Mouse (Mus musculus) fibroblast of lung, adult 2 months (primary cell): ENCODE measurements at regions not wholly inside any gene's neighbourhood (a gene's known extent, or its start where the extent isn't known, plus 50 kb on each side); places are given as distances from the start of the nearest gene placed in this dataset.
"Not testable (repeated sequence)": the region's sequence is repeated elsewhere in the genome, so short reads cannot be mapped to it uniquely, and the experiment has no call there.

ENCODE experiments used
- DNase-seq: peaks from one replicate; pipeline ENCODE4 v3.0.0-alpha.2; 2011; ENCODE audit warnings: low read depth

DNA sequence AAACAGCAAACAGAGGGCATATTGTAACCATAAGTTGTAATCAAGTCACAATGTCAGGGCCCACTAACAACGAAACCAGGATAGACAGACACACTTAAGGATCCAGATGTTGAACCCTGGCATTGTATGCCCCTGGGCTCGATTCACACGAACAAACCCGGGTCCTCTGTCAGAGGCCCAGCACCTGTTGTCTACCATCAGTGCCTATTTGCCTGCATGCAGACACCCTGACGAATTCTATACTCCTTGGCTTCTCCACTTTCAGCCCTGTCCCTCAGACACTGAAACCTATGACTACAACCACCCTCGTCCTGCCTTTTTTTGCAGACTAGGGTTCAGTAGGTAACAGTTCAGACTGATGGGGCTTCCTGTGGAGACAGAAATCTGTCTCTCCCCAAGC lies 170.6 kb upstream of the Pkdcc start:
- no peak for DNase-seq

DNA sequence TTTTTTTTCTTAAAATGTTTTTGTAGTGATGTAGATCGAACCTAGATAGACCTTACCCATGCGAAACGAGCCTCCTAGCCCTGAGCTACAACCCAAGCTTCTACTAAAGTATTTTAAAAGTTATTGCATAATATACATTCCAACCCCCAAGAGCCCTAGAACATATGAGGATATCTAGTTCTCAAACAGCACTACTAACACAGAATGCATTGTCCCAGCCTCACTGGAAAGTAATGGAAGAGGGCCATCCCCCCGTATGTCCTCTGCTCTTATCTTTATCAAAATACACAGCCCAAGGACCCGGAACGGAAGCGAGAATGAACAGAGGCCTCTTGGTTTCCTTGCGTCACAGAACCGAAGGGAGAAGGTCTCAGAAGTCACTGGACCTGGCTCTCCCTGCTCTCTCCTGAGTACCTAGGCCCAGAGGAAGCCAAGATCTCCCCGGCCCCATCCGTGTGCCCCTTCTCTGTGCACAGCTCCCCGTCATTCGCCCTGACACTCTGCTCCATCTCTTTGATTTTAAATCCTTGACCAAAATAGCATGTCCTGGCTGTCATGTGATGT lies 165.0 kb upstream of the Pkdcc start:
- no peak for DNase-seq

DNA sequence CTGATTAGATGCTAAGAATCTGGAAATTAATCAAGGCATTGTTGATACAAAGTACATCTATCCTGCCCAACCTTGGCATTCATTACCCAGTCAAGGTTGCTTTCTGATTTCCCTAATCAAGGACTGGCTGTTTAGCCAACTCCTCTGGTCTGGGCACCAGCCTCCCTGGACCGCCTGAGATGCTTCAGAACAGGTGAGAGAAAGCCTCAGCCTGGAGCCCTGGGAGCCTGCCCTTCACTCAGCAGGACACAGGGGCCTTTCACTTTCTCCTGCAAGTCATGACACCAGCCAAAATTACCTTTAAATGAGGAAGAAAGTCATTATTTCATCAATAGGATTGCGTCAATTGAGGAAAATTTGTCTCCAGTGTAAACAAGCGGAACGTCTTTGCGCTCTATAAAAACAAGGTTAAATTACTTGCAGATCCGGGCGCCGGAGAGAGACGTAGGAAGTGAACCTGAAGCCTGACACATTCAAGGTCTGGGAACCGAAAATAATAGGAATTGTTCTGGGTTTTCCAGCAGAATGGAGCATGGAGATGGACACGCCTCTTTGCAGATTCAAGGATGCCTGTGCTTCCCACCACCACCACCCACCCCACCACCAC lies 164.4 kb upstream of the Pkdcc start:
- no peak for DNase-seq

DNA sequence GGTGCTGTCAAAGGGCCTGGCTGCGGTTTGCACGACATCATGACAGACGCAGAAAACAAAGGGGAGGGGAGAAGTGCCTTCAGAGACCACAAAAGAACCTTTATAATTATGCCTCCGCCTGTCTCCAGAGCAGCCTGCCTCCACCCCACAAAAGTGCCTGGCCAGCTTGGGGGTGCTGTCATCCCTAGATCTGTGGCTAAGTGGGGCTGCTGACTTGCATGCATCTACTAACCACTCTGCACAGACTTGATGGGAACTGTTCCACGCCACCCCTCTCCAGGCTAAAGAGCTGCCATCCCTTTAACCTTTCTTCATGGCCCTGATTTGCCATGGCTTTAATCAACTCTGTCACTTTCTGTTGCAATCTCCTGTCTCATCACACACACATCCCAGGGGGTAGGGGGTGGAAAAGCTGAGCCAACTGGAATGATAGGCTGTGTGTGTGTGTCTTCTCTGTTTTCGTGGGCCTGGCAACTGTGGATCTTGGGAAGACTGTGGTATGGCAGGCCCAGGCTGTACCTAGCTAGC lies 162.4 kb upstream of the Pkdcc start:
- no peak for DNase-seq

DNA sequence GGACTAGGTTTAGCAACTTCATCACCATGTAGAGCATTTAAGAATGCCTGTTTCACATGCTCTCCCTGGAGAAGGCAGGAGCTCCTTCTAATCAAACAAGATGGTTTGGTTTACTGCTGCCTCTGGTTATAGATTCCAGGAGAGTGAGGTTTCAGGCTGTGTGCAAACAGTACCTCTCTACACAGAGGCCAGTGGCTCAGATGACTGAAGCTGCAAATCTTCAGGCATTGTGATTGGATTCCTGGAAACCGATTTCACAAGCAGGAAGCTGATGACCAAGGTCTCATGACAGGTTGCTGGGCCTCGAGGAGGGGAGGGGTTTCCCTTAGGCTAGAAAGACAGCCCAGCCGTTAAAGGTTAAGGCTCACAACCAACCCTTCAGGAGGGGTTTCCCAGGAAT lies 157.3 kb upstream of the Pkdcc start:
- no peak for DNase-seq

- DNase-seq, result no peak
Observed at GRCm38 (mm10) chr17:83061843-83062242, 153.2 kb upstream of the Pkdcc start.

- no peak for DNase-seq
Observed at GRCm38 (mm10) chr17:83063848-83064247, 151.2 kb upstream of the Pkdcc start.

GRCm38 (mm10) chr17:83064376-83064775 lies 150.7 kb upstream of the Pkdcc start:
- not testable (repeated sequence) for DNase-seq

DNA sequence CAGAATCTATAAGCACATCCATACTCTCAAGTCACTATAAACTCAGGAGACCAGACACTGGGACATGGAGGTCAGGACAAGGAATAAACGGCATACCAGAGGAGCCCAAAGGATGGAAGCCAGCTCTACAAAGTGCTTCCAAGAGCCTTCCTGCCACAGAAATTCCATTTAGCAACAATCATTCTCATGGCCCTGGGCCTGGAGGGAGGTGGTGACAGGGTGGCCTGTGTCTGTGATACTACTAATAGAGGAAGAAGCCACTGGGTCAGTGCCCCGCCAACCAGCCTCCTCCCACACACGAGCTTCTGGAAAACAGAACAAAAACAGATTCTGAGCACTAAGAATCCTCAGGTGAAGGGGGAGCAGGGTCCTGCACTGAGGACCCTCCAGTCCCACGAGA lies 145.8 kb upstream of the Pkdcc start:
- DNase-seq, result no peak

- no peak for DNase-seq
Observed at GRCm38 (mm10) chr17:83071746-83072145, 143.3 kb upstream of the Pkdcc start.

DNA sequence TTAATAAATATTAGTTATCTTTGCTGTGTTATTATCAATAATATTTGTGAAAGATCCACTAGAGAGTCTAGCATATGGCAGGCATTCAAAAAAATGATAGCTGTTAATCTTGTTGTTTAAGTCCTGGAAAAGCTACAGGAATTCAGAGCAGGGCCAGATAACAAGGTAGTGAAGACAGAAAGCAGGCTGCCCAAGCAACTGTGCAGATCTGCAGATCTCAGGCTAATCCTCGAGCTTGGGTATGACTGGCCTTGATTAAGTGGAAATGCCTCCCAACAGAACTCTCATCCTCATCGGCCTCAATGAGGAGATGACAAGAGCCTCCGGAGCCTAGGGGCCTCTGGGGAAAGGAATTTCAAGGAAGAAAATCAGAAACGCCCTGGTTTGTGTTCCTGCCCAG lies 142.9 kb upstream of the Pkdcc start:
- DNase-seq, result no peak

DNA sequence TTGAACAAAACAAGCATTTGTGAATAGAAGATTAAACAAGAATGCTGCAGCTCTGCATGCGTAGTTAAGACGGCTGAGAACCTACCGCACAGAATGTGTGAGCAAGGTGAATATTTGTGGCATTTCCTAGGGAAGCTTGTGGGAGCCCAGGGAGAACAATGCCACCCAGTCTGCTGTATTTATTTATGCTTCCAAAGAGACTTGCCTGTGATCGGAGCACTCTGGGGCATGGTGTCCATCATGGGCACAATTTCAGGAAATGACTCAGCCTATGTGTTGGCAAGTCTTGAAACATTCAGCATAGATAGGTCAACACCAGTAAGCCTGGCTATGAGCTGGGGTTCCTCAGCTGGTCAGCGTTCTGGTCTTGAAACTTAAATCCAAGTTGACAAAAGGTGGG lies 140.2 kb upstream of the Pkdcc start:
- peak; percentile 74 for DNase-seq

- no peak for DNase-seq
Observed at GRCm38 (mm10) chr17:83077737-83078600, 137.1 kb upstream of the Pkdcc start.

GRCm38 (mm10) chr17:83078601-83079360 lies 136.3 kb upstream of the Pkdcc start:
- no peak for DNase-seq

DNA sequence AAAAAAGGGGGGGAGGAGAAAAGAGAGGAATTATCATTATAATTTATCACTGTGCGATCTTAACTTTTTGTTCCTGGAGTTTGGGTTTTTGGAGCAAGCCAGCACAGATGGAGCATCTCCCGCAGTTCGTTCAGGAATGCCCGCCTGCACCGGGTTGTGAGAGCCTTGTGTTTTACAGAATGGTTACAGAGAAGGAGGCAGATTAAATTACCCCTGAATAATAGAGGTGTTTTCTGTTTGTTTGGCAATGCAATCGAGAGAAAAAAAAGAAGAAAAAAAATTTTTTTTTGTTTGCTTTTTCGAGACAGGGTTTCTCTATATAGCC lies 135.8 kb upstream of the Pkdcc start:
- DNase-seq, result no peak

GRCm38 (mm10) chr17:83081729-83082128 lies 133.4 kb upstream of the Pkdcc start:
- no peak for DNase-seq

DNA sequence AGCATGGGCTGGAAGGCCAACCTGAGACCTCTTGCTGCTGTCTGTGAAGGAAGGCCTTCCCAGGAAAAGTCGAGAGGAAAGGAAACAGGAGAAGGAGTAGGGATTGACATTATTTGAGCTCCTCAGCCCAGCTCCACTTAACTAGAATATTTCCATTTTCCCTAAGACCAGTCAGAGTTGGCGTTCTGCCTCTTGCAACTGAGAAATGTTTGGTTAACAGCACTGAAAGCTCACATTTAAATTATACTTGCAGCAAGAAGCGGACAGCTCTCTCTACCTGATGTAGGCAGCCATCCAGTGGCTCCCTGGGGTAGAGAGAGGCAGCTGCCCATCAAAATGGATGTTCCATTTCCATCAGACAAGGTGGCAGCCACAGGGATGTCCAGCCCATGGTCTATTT lies 131.6 kb upstream of the Pkdcc start:
- DNase-seq, result no peak

GRCm38 (mm10) chr17:83085792-83086475 lies 129.2 kb upstream of the Pkdcc start:
- DNase-seq, result no peak

- no peak for DNase-seq
Observed at GRCm38 (mm10) chr17:83086703-83087102, 128.4 kb upstream of the Pkdcc start.

- no peak for DNase-seq
Observed at GRCm38 (mm10) chr17:83088471-83088870, 126.6 kb upstream of the Pkdcc start.

DNA sequence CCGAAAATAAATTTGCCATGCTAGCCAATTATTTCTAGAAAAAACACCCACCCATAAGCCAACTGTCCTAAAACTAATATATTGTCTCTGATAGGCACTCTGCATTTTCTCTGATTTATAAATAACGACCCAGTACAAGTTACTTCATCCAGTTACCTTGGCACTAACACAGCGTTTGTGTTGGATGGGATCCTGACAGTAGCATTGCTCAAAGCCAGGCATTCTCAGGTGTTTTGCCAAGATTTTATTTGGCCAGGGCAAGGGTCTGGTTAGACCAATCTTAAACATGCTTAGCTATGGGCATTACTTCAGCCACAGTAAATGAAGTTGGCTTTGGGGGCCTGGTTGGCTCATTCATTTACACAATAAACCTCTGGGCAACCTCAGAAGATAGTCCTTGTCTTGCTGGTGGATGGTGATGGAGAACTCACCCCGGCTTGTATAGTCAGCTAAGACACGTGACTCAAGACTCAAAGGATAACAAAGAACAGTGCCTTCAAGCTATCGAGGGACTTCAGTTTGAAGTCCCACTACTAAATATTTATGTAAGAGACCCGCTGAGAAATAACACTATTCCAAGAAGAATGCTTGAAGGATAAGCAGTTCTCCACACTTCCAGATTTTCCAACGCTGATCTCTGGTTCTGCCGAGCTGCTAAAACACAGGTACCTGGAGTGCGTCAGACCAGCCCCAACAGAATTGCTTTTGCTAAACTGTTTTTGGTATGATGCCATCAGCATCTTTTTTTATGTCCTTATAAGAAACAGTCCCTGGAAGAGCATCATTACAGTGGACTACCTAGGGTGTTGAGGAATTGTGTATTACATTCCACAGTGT lies 125.0 kb upstream of the Pkdcc start:
- DNase-seq, result no peak
